Mouse (Mus musculus) thymus, adult 2 months (tissue): ENCODE data around the gene Bmper.

Experiments
- CTCF ChIP-seq: fragments of 200-500 bp; IDR thresholded peaks from 2 replicates; pipeline ENCODE4 v1.5.1; 2012; ENCODE audit warnings: mild to moderate bottlenecking, control low read depth, low read length, moderate library complexity, borderline replicate concordance; ENCODE audit not compliant: control insufficient read depth, poor library complexity, insufficient read depth; ENCODE audit errors: extremely low read depth
- POLR2A ChIP-seq: fragments of 200-500 bp; IDR thresholded peaks from 2 replicates; pipeline ENCODE4 v1.6.1; 2012; ENCODE audit warnings: mild to moderate bottlenecking, low read length, control low read depth, moderate library complexity; ENCODE audit not compliant: control insufficient read depth, poor library complexity, insufficient read depth; ENCODE audit errors: extremely low read depth

DNA sequence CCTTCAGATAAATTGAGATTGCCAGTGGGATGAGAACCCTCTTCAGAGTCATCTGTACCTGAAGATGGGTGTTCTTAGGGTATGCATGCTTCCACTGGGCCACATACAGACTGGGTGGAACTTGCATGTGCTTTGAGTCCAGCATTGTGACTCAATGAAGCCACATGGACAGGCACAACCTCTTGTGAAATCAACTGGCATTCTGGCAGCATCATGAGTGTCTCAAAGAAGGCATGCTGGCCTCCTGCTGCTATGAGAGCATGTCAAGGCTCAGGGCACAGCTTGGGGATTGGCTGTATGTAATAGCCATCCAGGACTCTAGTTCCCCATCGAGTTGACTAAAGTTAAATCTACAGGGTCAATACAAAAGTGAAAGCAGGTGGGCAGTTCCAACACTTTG, 200.9 kb downstream of the Bmper start:
- TF ChIP-seq CTCF: no peak
- TF ChIP-seq POLR2A: no peak
